Mouse (Mus musculus) urinary bladder, postnatal 14 days (tissue): ENCODE results near the gene Trim47.
A peak's percentile ranks its signal among the peaks of the same experiment; 100 is the strongest.

Experiments
- DNase-seq: peaks from one replicate; pipeline ENCODE4 v3.0.0; 2021; ENCODE audit warnings: low spot score

Trim47 gene

GRCm38 (mm10) chr11:116061641-116062415, 65.2 kb downstream of the Trim47 start:
- no peak for DNase-seq

DNA sequence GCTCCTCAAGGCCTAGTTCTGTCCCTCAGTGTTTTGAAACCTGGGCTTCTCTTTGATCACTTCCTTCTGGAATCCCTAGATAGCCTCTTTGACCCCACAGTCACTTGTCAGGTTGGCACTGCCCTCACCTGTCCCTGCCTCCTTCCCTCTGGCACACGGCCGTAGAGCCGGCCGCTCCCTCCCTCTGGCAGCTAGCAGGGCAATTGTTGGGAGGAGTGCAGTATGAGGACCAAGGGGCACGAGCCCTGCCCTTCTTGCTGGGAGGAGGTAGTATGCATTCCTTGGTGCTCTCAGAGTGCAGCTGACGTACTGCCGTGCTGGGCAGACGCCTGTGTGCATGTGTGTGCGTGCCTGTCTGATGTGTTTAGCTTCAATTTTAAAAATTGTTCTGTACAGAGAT, 66.4 kb downstream of the Trim47 start:
- DNase-seq, result peak; percentile 57

DNA sequence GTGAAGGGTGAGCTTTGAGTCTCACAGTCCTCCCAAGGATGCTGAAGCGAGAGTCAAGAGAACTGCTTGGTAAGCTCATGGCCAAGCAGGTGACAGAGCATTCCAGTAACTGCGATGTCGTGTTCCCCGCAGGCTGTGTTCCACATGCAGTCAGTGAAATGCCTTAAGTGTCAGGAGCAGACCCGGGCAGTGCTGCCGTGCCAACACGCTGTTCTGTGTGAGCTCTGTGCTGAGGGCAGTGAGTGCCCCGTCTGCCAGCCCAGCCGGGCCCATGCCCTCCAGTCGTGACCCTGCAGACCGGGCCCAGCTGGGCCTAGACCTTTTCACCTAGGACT, 67.4 kb downstream of the Trim47 start:
- no peak for DNase-seq

DNA sequence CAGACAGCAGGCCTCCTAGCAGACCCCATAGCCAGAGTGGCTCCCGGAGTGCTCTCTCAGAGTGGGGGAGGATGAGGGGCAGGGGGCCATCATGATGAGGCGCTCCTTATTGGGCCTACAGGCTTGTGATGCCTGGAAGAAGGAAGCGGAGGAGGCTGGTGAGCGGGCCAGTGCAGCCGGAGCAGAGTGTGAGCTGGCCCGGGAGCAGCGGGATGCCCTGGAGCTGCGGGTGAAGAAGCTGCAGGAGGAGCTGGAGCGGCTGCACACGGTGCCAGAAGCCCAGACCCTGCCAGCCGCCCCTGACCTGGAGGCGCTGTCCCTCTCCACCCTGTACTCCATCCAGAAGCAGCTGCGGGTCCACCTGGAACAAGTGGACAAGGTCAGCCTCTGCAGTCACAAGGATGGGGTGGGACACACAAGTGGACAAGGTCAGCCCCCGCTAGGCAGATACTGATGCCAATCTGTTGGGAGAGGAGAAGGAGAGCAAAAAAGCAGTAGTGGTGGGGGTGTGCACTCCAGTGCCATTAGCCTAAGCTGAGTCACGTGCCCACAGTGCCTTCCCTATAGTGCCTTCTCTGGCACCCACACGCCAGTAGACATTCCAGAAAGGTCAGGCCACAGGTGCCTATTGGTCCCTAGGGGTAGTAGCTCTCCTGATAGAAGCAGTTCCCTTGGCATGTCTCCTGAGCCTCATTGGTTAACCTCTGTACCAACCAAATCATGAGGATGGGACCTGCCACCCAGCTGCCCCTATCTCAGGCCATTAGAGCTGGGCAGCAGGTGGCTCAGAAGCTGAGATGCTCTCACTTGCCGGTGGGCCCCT, 67.9 kb downstream of the Trim47 start:
- DNase-seq, result no peak

- DNase-seq, result no peak
Measured at GRCm38 (mm10) chr11:116058022-116058614, 68.9 kb downstream of the Trim47 start.

DNA sequence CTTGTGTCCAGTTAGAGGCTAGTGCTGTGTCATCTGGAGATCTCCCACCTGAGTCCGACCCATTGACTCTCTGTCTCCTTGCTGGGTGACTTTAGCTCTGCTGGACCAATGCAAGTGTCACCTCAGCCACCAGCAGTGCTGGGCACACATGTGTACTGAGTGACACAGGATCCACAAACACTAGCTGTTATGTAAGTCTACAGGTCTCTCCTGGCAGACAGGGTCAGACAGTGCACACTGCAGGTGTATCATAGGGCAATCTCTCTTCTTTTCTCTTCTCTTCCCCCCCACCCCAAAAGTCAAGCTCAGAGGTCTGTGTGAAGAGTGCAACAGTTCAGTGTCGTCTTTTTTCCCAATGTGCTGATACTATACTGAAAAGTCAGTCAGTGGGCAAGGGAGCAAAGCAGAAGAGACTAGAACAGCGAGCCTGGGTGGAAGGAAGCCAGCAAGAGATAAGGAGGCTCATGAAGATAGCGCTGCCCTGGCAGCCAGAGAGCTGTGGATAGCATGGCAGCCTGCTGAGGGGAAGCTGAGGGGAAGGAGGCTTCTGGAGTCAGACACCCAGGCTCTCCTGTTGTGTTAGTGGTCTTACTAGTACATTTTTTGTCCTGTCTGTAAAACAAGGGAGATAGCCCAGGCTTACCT, 69.7 kb downstream of the Trim47 start:
- no peak for DNase-seq

DNA sequence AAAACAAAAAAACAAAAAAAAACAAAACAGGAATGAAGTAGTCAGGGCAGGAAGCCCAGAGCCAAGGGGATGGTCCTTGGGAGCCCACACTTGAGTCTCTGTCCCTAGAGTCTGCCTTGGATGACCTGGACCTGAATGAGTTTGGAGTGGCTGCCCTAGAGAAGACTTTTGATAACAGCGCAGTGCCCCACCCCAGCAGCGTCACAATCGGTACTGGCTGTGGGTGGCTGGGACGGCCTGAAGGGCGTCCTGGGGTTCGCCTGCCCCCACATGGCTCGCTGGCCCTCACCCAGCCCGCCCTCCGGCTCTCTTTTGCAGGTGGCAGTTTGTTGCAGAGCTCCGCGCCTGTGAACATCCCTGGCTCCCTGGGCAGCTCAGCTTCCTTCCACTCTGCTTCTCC, 71.1 kb downstream of the Trim47 start:
- DNase-seq, result no peak
